22 mouse cellular contexts compared by ENCODE assay signal in genomic region chr9:62663443-62663842, GRCm38 (mm10). TPM values are rescaled to one million over a fixed set of nuclear protein-coding genes. Genes with fewer than 3 reads are reported as not detected.
DNase-seq lines count a peak whose midpoint lies in the region; ATAC-seq and TF ChIP-seq lines count a peak whose summit lies in the region.
"Had no signal": no experiment of that assay in that cellular context is flagged by ENCODE, and none has a peak within 500 bp of the region (broad histone marks: within the 10 kb centered on the region; RNA-seq: fewer than 3 reads in every experiment).

No protein-coding gene starts in this region.

- WGBS in embryonic facial prominence, embryonic 11.5 days = 33% methylated on average over 2 of the region's 2 CpGs
- 41% methylated on average over 2 of the region's 2 CpGs for WGBS in embryonic facial prominence, embryonic 10.5 days
- WGBS in lung, embryonic 14.5 days = 26% methylated on average over 2 of the region's 2 CpGs
- 21% methylated on average over 2 of the region's 2 CpGs for WGBS in embryonic facial prominence, embryonic 13.5 days

- no peak overlapping the region for H3K27ac ChIP-seq in embryonic facial prominence, embryonic 11.5 days (replicated peaks; ENCODE audit: low read depth, low read length)
- H3K27ac ChIP-seq in embryonic facial prominence, embryonic 10.5 days (replicated peaks) = no peak overlapping the region
- no peak overlapping the region for H3K27ac ChIP-seq in lung, embryonic 14.5 days (ENCODE audit: low read depth)
- peak overlapping the region; percentile 16; the same call in 1 of the 2 replicates for H3K27ac ChIP-seq in embryonic facial prominence, embryonic 13.5 days
- H3K27ac ChIP-seq: forebrain, embryonic 12.5 days; heart, adult 2 months; heart, embryonic 15.5 days; hindbrain, embryonic 10.5 days; hindbrain, embryonic 14.5 days had no signal

- no peaks in the 10 kb centered on the region for H3K27me3 ChIP-seq in embryonic facial prominence, embryonic 11.5 days (ENCODE audit: control insufficient read depth, insufficient read depth, low read length)
- no peaks in the 10 kb centered on the region for H3K27me3 ChIP-seq in embryonic facial prominence, embryonic 10.5 days (replicated peaks; ENCODE audit: low read depth, poor library complexity, severe bottlenecking)
- no peaks in the 10 kb centered on the region for H3K27me3 ChIP-seq in lung, embryonic 14.5 days (ENCODE audit: insufficient read depth, low read length)
- H3K27me3 ChIP-seq in embryonic facial prominence, embryonic 13.5 days = no peaks in the 10 kb centered on the region; the same call in 1 of the 2 replicates
- H3K27me3 ChIP-seq: forebrain, embryonic 12.5 days; heart, embryonic 15.5 days; Patski had no signal

- no peak overlapping the region for H3K4me2 ChIP-seq in embryonic facial prominence, embryonic 11.5 days (ENCODE audit: low read depth, low read length)
- H3K4me2 ChIP-seq in lung, embryonic 14.5 days = no peak overlapping the region
- H3K4me2 ChIP-seq in embryonic facial prominence, embryonic 13.5 days = no peak overlapping the region
- H3K4me2 ChIP-seq: forebrain, embryonic 12.5 days; heart, embryonic 11.5 days; heart, embryonic 15.5 days; hindbrain, embryonic 14.5 days had no signal

- H3K4me1 ChIP-seq in embryonic facial prominence, embryonic 11.5 days (ENCODE audit: control insufficient read depth, insufficient read depth, low read length) = no peaks in the 10 kb centered on the region; the same call in 1 of the 2 replicates
- H3K4me1 ChIP-seq in embryonic facial prominence, embryonic 10.5 days = peaks cover 12% of the 10 kb centered on the region
- peaks cover 6% of the 10 kb centered on the region for H3K4me1 ChIP-seq in lung, embryonic 14.5 days (ENCODE audit: insufficient read depth)
- peaks cover 12% of the 10 kb centered on the region for H3K4me1 ChIP-seq in embryonic facial prominence, embryonic 13.5 days
- H3K4me1 ChIP-seq: forebrain, embryonic 12.5 days had no signal

- peak; percentile 25 for DNase-seq in embryonic facial prominence, embryonic 11.5 days (ENCODE audit: low spot score)
- no peak for DNase-seq in embryonic facial prominence, embryonic 10.5 days (ENCODE audit: low spot score)
- peak; percentile 77 for DNase-seq in lung, embryonic 14.5 days
- no peak for DNase-seq in lung, postnatal 25 days (ENCODE audit: low spot score)
- no peak for DNase-seq in heart, postnatal 4 days
- no peak for DNase-seq in B cell, adult 2 months
- DNase-seq: adrenal gland, postnatal 14 days; cerebellum, adult 18-20 months; cerebellum, adult 9-11 months; cerebellum, postnatal 36 days; forebrain, postnatal 0 days; gastrocnemius, postnatal 14 days; heart, adult 2 months; heart, postnatal 14 days had no signal

- H3K9ac ChIP-seq in embryonic facial prominence, embryonic 11.5 days (replicated peaks; ENCODE audit: low read length) = no peak overlapping the region
- no peak overlapping the region for H3K9ac ChIP-seq in lung, embryonic 14.5 days
- no peak overlapping the region for H3K9ac ChIP-seq in embryonic facial prominence, embryonic 13.5 days
- H3K9ac ChIP-seq: forebrain, embryonic 12.5 days; forebrain, postnatal 0 days; heart, embryonic 15.5 days; hindbrain, embryonic 14.5 days had no signal

- no peak overlapping the region for H3K4me3 ChIP-seq in embryonic facial prominence, embryonic 11.5 days (ENCODE audit: low read depth, low read length)
- no peak overlapping the region for H3K4me3 ChIP-seq in embryonic facial prominence, embryonic 10.5 days
- no peak overlapping the region for H3K4me3 ChIP-seq in lung, embryonic 14.5 days (ENCODE audit: low read depth, low read length)
- no peak overlapping the region for H3K4me3 ChIP-seq in embryonic facial prominence, embryonic 13.5 days
- H3K4me3 ChIP-seq: forebrain, embryonic 12.5 days; heart, adult 2 months; heart, embryonic 15.5 days; hindbrain, embryonic 10.5 days had no signal

- H3K9me3 ChIP-seq in embryonic facial prominence, embryonic 11.5 days (replicated peaks; ENCODE audit: control insufficient read depth, low read length) = no peaks in the 10 kb centered on the region
- H3K9me3 ChIP-seq in embryonic facial prominence, embryonic 10.5 days = no peaks in the 10 kb centered on the region
- H3K9me3 ChIP-seq in lung, embryonic 14.5 days (ENCODE audit: low read depth, low read length) = no peaks in the 10 kb centered on the region
- no peaks in the 10 kb centered on the region for H3K9me3 ChIP-seq in embryonic facial prominence, embryonic 13.5 days
- H3K9me3 ChIP-seq: forebrain, embryonic 12.5 days; heart, embryonic 15.5 days; hindbrain, embryonic 10.5 days had no signal

- ATAC-seq in embryonic facial prominence, embryonic 11.5 days (replicated peaks; ENCODE audit: insufficient number of reproducible peaks, low FRiP score, low TSS enrichment, low read depth) = no peak
- peak; percentile 62 for ATAC-seq in lung, embryonic 14.5 days (ENCODE audit: insufficient read depth)
- ATAC-seq in embryonic facial prominence, embryonic 13.5 days (ENCODE audit: insufficient number of reproducible peaks, insufficient read depth, low FRiP score, low TSS enrichment, low read depth) = no peak
- ATAC-seq: activated CD4-positive, CD25-positive, alpha-beta regulatory T cell, adult 4 months; forebrain, postnatal 0 days; Patski had no signal

- H3K36me3 ChIP-seq in embryonic facial prominence, embryonic 11.5 days (replicated peaks; ENCODE audit: control insufficient read depth, insufficient read depth, low read depth, low read length) = no peaks in the 10 kb centered on the region
- no peaks in the 10 kb centered on the region for H3K36me3 ChIP-seq in embryonic facial prominence, embryonic 10.5 days (replicated peaks)
- H3K36me3 ChIP-seq in lung, embryonic 14.5 days (ENCODE audit: insufficient read depth) = no peaks in the 10 kb centered on the region
- no peaks in the 10 kb centered on the region for H3K36me3 ChIP-seq in embryonic facial prominence, embryonic 13.5 days
- H3K36me3 ChIP-seq: forebrain, embryonic 12.5 days; heart, embryonic 15.5 days; hindbrain, embryonic 10.5 days had no signal

- TF ChIP-seq CTCF in lung, embryonic 14.5 days (IDR thresholded peaks at IDR 0.05; ENCODE audit: low read depth) = no peak

RNA-seq across cellular contexts. Expression of gene Itga11, which starts 14.2 kb away (rescaled TPM):
- polyA plus RNA-seq in embryonic facial prominence, embryonic 11.5 days (2014; fragmentation: Nextera tagmentation; extraction: Ambion mirVana) = 2.5 and 2.7 TPM in 2 replicates
- 2.0 and 2.2 TPM in 2 replicates for polyA plus RNA-seq in embryonic facial prominence, embryonic 10.5 days (2016; fragmentation: Nextera tagmentation; extraction: Ambion mirVana)
- polyA plus RNA-seq in lung, embryonic 14.5 days (2014; fragmentation: Nextera tagmentation; extraction: Ambion mirVana) = 0.49 and 0.51 TPM in 2 replicates
- polyA plus RNA-seq in embryonic facial prominence, embryonic 13.5 days (2015; fragmentation: Nextera tagmentation; extraction: Ambion mirVana) = 3.4 and 5.4 TPM in 2 replicates
- 1 to 10 TPM in 1 of 2 experiments, under 1 TPM in 1; 0.98 to 1.1 TPM for total RNA-seq in heart, postnatal 4 days (2021)

Comparison
In these comparisons a context has a peak if more than half of its experiments do, and no peak if none do; other contexts are left out.
1. DNase-seq: peak in embryonic facial prominence, embryonic 11.5 days (single experiment) and lung, embryonic 14.5 days (single experiment); none in embryonic facial prominence, embryonic 10.5 days (single experiment), lung, postnatal 25 days (single experiment), heart, postnatal 4 days (single experiment) and B cell, adult 2 months (0 of 2).